Mouse (Mus musculus): ENCODE measurements around the gene Cartpt.

- TF ChIP-seq JUND (conservative IDR thresholded peaks at IDR 0.05; ENCODE audit: low read depth, low read length) (no peak), RAD21 (IDR thresholded peaks at IDR 0.05; ENCODE audit: low read depth, low read length) (no peak), TBP (conservative IDR thresholded peaks at IDR 0.05; ENCODE audit: low read depth, low read length) (no peak), CHD2 (IDR thresholded peaks at IDR 0.05; ENCODE audit: low read length) (no peak), ZKSCAN1 (IDR thresholded peaks at IDR 0.05; ENCODE audit: borderline replicate concordance, low read depth, low read length) (no peak), HCFC1 (IDR thresholded peaks at IDR 0.05; ENCODE audit: low read depth, low read length) (no peak), ELF1 (IDR thresholded peaks at IDR 0.05; ENCODE audit: low read depth, low read length) (no peak), JUN (IDR thresholded peaks at IDR 0.05; ENCODE audit: insufficient read depth, low read depth, low read length) (no peak), MAZ (IDR thresholded peaks at IDR 0.05; ENCODE audit: low read depth, low read length) (no peak), MAFK (IDR thresholded peaks at IDR 0.05; ENCODE audit: insufficient replicate concordance, low read length) (no peak), TCF12 (IDR thresholded peaks at IDR 0.05; ENCODE audit: low read depth, low read length) (no peak), CTCF (conservative IDR thresholded peaks at IDR 0.05 in 1 of 2, IDR thresholded peaks at IDR 0.05 in 1 of 2; ENCODE audit: low read depth in 2 of 2, low read length in 2 of 2) (no peak), CHD1 (IDR thresholded peaks at IDR 0.05; ENCODE audit: low read depth, low read length) (no peak), ZMIZ1 (IDR thresholded peaks at IDR 0.05; ENCODE audit: low read depth, low read length) (no peak)
These were observed 366 bp downstream of the Cartpt start for GRCm38 (mm10) chr13:99900557-99900892.
